Mouse (Mus musculus) erythroblast, adult 5-6 weeks (primary cell): Measurements from ENCODE around the gene Tchhl1. TPM values are rescaled to one million over a fixed set of nuclear protein-coding genes. Genes with fewer than 3 reads are reported as not detected.
"Not testable (repeated sequence)": the region's sequence is repeated elsewhere in the genome, so short reads cannot be mapped to it uniquely, and the experiment has no call there.

Experiments used
- ATAC-seq: replicated peaks from 2 replicates; pipeline ENCODE4 v1.8.0; 2016; ENCODE audit warnings: moderate number of reproducible peaks, mild to moderate bottlenecking, moderate TSS enrichment, inconsistent platforms; ENCODE audit not compliant: poor library complexity, low FRiP score, severe bottlenecking
- total RNA-seq, 2 experiments: library from RNA; stranded (forward) in 1 of 2; stranded (reverse) in 1 of 2; fragments of 150-400 nt in 1 of 2; fragments of 200-764, 138-1000 nt in 1 of 2; gene quantifications; 2 replicates each; pipeline versions ENCODE4 v1.2.3 to v1.2.4; 2015 to 2017; ENCODE audit warnings: low replicate concordance in 2 of 2

The Tchhl1 gene
- total RNA-seq (2015; ENCODE audit: low replicate concordance) (not detected in 2 replicates), total RNA-seq (2017; ENCODE audit: low replicate concordance) (not detected in 2 replicates)

DNA sequence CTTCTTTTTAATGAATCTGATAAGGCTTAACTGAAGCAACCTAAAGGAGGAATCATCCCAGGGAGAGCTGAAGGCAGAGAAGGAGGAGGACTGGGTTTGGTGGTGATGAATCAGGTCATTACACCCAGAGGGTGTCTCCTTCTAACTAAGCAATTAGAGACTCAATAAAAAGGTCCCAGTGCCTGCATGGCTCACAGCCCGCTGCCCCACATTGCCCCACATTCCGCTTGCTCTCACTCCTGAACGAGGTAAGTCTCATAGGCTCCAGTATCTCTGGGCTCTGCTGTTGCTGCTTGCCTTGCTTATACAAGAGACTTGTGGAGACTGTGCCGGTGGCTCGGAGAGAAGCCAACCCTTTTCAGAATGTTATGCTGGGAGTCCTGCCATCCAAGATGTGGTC, at the start of gene Tchhl1:
Tchhl1 (plus strand) TSS at position 194 of the 400 bp plus-strand sequence.
- ATAC-seq: no peak

DNA sequence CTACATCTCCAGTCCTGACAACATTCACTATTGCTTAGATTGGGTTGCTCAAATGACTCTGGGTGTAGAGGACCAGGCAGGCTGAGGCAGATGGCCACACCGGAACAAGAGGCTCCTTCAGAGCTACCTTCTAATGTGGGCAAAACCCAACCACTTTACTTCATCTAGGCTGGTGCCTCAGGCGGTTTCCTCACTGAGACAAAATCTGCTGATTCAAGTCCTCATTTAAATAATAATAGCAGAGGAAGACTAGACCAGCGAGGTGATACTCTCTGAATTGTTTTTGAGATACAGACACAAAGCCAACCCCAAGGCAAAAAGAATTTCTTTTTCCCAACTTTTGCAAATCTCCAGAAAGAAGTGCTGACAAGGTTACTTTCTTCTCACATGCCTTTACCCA, 36.9 kb upstream of the Tchhl1 start:
- ATAC-seq: no peak

DNA sequence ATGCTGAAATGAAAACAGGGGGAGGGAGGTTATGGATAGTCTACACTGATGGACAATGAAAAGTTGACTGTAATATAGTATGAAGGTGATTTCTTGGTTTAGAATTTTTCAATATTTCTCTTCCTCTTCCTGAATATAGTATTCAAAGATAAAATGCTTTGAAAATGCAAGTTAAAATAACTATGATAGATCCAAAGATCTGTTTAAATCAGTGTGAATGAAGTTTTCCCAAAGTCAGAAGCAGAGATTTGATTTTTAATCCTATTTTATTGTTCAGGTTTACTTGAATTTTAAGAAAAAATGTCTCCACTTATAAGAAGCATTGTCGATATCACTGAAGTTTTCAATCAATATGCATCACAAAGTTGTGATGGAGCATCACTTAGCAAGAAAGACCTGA, 26.5 kb upstream of the Tchhl1 start, which contains the start of gene Tchh:
Tchh (plus strand) TSS at position 301 of the 400 bp plus-strand sequence.
- ATAC-seq: no peak

DNA sequence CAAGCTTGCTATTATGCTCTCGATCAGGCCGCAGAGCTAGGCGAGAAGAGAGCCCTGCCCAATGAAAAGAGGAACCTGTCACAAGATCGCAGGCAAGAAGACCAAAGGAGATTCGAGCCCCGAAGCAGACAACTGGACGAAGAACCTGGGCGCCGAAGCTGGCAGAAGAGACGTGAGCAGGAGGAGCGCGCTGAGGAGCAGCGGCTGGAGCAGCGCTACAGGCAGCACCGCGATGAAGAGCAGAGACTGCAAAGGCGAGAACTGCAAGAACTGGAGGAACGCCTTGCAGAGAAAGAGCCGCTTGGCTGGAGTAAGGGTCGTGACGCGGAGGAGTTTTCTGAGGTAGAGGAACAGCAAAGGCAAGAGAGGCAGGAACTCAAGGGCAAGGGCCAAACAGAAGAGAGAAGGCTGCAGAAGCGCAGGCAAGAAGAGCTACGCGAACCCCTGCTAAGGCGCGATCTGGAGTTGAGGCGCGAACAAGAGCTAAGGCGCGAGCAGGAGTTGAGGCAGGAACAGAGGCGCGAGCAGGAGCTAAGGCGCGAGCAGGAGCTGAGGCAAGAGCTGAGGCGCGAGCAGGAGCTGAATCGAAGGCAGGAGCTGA, 25.0 kb upstream of the Tchhl1 start:
- ATAC-seq: no peak

DNA sequence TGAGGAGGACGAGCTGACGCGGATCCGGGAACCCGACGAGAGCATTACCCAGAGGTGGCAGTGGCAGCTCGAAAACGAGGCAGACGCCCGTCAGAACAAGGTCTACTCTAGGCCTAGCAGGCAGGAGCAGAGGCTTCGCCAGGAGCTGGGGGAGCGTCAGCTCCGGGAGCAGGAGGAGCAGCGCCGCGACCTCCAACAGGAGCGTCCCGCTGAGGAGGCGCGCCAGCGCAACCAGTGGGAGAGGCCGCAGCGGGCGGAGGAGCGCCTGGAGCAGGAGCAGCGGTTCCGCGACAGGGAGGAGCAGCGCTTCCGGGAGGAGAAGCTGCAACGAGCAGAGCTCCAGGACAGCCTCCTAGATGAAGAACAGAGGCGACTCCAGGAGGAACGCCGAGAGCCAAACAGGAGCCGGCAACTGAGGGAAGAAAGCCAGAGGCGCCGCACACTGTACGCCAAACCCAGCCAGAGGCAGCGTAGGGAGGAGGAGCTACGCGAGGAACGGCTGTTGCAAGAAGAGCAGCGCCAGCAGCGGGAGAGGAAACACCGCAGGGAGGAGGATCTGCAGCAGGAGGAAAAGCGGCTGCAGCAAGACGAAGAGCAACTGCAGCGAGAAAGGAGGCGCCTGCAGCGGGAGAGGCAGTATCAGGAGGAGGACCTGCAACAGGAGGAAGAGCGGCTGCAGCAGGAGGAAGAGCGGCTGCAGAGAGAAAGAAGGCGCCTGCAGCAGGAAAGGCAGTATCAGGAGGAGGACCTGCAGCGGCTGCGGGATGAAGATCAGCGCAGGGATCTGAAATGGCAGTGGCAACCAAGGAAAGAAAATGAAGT, 24.0 kb upstream of the Tchhl1 start:
- no peak for ATAC-seq

DNA sequence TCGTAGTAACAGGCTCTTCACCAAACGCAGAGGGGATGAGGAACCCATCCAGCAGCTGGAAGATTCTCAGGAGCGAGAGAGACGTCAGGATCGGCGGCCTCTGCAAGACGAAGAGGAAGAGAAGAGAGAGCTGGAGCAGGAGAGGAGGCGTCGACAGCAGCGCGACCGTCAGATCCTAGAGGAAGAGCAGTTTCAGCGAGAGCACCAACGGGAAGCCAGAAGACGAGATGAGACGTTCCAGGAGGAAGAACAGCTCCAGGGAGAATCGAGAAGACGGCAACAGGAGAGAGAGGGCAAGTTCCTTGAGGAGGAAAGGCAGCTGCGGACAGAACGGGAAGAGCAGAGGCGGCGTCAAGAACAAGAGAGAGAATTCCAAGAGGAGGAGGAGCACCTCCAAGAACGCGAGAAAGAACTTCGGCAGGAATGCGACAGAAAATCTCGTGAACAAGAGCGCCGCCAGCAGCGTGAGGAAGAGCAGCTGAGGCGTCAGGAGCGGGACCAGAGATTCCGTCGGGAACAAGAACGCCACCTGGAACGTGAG, 23.3 kb upstream of the Tchhl1 start:
- ATAC-seq: no peak

DNA sequence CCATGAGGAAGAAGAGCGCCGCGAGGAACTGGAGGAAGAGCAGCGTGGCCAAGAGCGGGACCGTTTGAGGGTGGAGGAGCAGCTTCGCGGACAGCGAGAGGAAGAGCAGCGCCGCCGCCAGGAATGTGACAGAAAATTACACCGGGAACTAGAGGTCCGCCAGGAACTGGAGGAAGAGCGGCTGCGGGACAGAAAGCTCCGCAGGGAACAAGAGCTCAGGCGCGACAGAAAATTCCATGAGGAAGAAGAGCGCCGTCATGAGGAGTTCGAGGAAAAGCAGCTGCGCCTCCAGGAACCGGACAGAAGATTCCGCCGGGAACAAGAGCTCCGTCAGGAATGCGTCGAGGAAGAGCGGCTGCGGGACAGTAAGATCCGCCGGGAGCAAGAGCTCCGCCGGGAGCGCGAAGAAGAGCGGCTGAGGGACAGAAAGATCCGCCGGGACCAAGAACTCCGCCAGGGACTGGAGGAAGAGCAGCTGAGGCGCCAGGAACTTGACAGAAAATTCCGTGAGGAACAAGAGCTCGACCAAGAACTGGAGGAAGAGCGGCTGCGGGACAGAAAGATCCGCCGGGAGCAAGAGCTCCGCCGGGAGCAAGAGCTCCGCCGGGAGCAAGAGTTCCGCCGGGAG, 22.3 kb upstream of the Tchhl1 start:
- ATAC-seq: no peak

DNA sequence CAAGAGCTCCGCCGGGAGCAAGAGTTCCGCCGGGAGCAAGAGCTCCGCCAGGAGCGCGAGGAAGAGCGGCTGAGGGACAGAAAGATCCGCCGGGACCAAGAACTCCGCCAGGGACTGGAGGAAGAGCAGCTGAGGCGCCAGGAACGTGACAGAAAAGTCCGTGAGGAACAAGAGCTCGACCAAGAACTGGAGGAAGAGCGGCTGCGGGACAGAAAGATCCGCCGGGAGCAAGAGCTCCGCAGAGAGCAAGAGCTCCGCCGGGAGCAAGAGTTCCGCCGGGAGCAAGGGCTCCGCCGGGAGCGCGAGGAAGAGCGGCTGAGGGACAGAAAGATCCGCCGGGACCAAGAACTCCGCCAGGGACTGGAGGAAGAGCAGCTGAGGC, 21.8 kb upstream of the Tchhl1 start:
- not testable (repeated sequence) for ATAC-seq

DNA sequence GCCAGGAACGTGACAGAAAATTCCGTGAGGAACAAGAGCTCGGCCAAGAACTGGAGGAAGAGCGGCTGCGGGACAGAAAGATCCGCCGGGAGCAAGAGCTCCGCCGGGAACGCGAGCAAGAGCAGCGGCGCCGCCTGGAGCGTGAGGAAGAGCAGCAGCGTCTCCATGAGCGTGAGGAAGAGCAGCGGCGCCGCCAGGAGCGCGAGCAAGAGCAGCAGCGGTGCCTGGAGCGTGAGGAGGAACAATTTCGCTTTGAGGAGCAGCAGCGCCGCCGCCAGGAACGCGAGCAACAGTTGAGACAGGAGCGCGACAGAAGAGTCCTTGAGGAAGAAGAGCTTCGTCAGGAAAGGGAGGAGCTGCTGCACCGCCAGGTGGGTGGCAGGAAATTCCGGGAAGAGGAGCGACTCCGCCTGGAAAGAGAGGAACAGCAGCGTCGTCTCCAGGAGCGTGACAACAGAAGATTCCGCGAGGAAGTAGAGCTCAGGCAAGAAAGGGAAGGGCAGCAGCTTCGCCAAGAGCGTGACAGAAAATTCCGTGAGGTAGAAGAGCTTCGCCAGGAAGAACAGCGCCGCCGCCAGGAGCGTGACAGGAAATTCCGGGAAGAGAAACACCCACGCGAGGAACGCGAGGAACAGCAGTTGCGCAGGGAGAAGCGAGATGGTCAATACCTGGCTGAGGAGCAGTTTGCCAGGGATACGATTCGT, 21.3 kb upstream of the Tchhl1 start:
- ATAC-seq: no peak

DNA sequence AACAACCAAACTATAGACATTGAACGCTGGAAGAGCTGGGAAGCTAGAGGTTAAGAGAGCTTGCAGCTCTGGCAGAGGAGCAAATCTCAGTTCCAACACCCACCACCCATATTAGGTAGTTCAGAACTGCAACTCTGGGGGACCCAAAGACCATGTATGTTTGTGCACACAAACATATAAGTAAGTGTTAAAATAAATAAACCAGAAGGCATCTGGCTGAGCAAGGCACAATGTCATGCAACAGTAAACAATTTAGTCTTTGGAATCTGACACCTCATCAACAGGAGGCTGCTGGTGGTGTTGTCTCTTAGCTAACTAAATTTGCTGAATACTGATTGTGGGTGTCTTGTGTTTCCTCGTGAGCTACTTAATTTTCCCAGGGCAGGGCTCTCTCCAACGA, 2.0 kb upstream of the Tchhl1 start:
- no peak for ATAC-seq

DNA sequence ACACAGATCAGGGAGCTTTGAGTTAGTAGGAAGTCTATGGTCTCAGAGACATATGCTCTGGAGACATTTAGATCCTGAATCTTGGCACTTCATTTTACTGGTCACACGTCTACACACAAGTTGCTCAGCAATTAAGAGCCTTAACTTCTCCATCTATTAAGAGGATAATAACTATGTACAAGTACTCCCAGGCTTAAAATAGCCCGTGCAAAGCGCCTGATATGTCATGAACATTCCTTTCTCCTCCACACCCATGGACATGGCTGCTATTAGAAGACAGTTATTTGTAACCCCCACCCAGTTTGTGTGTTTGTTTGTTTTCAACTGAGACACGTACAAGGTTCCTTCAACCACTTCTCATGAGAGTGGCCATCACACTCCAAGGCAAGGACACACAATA, 1.4 kb upstream of the Tchhl1 start:
- no peak for ATAC-seq

DNA sequence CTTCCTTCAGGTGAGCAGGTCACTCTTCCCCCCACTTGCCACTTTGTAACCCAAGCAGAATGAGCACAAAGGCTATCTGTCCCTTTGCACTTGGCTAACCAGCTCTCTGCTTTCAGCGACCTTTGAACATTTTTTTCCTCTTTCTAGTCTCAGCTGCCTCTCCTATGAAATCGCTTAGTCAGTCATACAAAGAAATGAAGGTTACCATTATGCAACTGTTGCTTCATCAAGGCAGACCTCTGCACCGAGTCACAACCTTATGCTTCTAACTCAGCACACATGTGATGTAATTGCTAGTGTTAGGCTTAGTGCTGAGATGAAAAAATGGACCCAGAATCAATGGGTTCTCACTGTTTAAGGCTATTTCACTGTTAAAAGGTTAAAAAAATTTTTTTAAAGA, 1.1 kb downstream of the Tchhl1 start:
- ATAC-seq: no peak

DNA sequence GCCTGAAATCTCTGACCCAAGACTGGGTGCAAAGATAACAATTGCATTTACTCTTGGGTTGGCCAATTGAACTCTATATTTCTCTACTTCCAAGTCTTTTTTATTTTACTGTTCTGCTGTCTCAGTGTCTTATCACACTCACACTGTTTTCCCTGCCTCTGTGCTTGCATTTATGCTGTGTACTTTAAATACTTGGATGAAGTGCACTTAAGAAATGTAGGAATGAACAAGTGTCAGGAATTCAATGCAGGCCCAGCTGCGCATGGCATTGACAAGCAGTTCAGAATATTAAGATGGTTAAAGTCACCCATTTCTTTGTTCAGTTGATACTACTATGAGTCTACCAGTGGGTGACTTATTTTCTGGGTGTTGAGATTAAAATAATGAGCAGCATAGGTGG, 11.5 kb downstream of the Tchhl1 start:
- ATAC-seq: no peak

DNA sequence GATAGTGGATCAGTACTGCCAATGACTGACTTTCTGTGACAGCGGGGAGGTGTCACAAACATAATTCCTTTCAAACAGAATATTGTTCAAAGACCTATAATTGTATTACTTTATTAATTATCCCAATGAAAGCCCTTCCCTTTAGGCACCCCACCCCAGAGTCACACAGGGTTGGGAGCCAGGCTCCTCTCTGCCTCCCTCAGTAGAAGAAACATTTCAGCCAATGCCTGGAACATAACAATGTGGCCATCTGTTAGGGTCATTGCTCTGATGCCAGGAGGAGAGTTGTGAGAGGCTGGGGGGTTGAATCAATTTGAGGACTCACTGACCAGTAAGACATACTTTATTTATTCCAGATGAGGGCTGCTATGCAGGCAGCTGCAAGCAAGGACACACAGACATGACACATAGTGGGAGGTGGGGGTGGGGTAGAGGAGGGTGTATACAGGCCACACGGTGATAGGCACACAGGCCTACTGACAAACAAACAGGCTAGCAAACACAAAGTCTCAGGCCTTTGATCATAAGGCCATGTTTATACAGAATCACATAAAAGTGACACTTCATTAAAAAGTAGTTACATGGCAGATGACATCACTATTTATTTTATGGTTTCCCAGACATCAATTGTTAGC, 13.5 kb downstream of the Tchhl1 start:
- ATAC-seq: no peak

DNA sequence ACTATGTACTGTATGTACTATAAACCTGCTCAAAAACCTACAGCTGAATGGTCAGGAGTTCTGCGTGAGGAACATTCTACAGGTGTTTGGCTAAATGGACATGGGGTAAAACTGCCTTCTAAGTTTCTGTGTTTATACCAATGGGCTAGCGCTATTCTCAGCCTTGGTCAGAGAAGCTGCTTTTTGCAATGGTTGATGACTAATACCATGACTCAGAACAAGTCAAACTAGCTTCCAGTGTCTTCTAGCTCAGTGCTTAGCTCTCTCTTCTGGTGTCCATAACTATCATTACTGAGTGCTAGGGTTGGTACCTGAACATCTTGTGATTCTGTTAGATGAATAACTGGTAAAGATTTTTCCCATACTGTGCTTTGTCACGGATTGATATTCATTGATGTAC, 17.1 kb downstream of the Tchhl1 start:
- ATAC-seq: no peak

DNA sequence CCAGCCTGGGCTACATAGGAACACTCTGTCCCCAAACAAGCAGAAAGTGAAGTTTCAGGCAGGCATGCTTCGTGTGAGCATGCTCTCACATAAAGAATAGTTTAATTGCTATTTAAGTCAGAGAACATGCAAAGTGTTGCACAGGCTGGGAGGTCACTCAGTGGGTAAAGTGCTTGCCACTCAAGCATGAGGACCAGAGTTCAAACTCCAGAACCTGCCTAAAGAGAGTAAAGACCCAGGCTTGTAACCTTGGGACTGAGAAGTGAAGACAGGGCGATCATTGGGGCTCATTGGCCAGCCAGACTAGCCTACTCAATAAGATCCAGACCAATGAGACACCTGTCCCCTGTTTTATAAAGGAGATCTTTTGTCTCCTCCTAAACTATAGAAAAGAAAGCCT, 20.0 kb downstream of the Tchhl1 start:
- no peak for ATAC-seq

DNA sequence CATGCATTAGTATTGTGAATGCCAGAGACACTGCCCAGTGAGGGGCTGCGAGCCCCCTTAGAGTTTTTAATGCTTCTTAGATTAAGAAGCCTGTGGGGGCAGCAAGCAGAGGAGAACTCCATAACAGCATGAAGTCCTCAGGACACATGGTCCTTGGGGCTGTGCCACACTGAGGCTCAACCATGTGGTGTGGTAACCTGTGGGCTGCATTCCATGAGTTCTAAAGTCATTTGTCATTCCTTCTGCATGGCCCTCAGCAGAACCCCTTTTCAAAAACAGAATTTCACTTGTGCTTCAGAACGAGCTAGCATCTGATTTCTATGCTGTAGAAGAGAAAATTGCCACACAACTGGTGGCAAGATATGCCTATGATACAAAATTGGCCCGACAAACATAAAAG, 23.6 kb downstream of the Tchhl1 start:
- no peak for ATAC-seq

DNA sequence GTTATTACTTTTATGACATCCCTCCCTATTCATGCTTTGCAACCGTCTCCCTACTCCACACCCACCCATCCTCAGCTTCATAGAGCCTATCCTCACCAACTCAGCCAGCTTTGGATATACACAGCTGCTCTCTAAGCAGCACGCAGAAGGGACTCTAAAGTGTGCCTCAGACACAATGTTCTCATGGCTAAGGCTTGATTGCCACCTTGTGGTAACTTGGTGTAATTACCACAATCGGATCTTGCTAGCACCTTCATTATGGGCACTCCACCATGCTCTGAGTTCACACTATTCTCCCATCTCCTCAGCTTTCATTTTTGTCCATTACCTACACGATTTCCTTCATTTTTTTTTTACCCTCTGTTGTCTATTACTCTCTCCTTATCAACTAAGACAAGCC, 25.4 kb downstream of the Tchhl1 start:
- no peak; the same call in 1 of the 2 replicates for ATAC-seq

DNA sequence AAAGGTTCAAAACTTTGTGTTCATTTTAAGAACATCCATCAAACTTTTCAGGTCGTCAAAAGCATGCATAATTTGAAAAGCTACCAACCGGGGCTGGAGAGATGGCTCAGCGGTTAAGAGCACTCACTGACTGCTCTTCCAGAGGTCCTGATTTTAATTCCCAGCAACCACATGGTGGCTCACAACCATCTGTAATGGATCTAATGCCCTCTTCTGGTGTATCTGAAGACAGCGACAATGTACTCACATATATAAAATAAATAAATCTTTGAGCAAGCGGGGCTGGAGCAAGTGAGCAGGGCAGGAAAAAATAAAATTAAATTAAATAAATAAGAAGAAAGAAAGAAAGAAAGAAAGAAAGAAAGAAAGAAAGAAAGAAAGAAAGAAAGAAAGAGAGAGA, 26.2 kb downstream of the Tchhl1 start:
- not testable (repeated sequence) for ATAC-seq

DNA sequence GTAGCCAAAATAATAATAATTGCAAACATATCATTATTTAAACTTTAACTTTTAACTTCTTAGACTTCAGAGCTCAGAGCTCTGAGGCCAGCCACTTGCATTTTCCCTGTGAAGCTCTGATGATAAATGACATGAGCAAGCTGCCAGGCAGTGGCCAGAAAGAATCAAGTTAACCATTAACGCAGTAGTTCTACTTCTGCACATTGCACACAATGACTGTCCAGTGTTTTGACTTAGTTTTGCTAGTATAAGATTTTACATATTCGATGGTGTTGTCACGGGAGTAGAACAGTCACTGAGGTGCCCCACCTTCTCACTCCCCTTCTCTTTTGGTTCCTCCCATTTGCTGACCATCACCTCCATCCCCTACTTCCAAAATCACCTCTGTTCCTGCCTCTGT, 28.6 kb downstream of the Tchhl1 start:
- ATAC-seq: no peak
